Mouse (Mus musculus): Measurements from ENCODE around the gene Haspin. TPM values are rescaled to one million over a fixed set of nuclear protein-coding genes. Genes with fewer than 3 reads are reported as not detected.
A peak's percentile ranks its signal among the peaks of the same experiment; 100 is the strongest.

The Haspin gene
- total RNA-seq (2014; fragmentation: Nextera tagmentation) (10.9 and 14.4 TPM in 2 replicates), total RNA-seq (2017) (12.8 and 14.8 TPM in 2 replicates)

DNA sequence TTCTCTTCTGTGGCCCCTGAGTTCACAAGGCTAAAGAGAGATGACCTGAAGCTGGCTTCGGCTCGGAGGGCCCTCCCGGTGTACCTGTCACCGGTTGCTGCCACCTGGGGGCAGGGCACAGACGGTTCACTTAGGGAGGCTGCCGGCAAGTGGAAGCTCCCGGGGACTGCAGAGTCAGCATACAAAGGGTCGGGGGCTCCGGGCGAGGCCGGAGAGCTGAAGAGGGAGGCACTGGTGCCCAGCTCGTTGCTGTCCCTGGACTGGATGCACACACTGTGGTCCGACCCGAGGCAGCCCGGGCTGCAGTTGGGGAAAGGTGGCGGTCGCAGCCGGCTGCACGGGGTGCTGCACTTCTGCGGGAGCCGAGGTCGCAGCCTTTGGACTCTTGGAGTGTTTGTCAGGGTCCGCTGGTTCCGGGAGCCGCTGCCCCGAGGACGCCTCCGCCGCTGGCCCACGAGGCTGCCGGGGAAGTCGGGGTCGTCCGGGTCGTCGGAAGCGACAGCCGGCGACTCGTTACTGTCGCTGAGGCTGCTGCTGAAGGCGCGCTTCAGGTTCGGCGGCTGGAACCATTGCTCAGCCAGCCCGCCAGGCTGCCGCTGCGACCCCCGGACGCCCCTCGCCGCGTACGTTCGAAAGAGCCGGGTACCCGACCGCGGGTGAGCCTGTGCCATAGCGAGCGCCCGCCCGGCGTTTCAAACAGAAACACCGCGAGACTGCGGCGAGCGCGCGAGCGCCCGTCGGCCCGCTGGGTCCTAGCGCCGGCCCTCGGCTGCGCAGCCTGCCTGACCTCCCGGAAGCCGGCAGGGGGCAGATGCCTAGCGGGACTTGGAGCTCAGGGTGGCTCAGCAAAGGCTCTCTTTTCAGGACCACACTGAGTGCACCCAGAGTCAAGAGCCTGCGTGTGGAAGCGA lies at the start of gene Haspin:
Haspin (minus strand) TSS at position 704 of the 911 bp plus-strand sequence.
- peak; percentile 92 for ATAC-seq (replicated peaks; ENCODE audit: low FRiP score, low TSS enrichment, poor library complexity, severe bottlenecking)

DNA sequence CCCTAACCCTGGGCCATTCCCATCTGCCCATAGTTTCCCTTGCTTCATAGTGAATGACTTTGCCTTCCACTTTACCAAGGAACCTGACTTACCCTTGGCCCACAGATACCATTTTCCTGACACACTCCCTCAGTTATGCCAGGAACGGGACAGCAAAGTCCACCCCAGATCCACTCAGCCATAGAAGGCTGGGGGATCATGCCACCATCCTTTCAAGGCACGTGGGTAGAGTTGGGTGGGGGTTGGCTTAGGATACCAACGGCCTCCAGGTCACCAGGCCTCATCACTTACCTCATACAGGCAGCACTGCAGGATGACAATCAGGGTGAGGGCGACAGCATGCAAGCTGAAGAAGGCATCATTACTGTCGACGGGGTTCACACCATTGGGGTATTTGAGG lies 49.1 kb upstream of the Haspin start:
- no peak for ATAC-seq (replicated peaks; ENCODE audit: low FRiP score, low TSS enrichment, poor library complexity, severe bottlenecking)

DNA sequence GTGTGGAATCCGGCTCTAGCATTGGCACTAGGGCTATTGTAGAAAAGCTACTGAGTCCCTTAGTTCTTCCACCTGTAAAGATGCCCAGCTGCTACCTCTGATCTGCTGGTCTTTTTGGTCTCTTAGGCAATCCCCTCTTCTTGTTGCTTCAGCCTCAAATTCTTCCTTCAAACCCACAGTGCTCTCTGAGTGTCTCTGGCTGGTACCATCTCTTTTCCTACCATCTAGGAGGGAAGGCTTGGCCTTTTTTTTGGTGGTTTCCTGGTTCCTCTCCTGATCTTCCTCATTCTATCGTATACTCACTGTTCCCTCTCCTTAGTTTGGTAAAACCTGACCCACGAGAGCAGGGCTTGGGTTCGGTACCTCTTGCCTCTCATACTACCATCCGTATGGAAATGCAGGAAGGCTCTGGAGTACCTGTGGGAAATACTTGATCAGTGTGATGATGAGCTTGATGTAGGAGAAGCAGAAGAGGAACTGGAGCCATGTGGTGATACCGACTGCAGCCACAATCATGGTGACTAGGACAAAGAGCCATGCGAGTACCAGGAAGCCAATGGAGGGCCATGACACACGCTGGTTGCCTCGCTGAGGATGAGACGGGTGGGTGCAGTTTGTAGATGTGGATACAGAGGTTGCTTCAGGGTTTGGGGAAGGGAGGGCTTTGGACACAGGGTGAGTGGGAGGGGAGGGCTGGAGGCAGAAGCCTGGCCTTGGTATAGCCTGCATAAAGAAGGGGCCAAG lies 48.0 kb upstream of the Haspin start:
- ATAC-seq (replicated peaks; ENCODE audit: low FRiP score, low TSS enrichment, poor library complexity, severe bottlenecking), result no peak

DNA sequence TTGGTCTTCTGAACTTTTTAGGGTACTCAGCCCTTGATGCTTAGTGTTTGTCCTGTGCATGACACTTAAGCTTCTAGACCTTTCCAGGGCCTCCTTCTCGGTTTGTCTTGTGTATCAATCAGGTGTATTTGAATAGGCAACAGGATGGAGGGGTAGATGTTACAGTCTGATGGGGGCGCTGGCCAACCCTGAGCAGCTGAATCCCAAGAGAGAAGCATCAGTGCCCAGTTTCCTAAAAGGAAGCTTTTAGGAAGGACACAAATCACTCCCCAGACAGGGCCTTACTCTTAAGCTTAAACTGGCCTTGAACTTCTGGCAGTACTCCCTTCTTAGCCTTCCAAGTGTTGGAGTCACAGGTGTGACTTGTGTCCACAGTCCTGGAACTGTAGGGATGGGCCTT lies 39.8 kb upstream of the Haspin start:
- ATAC-seq (replicated peaks; ENCODE audit: low FRiP score, low TSS enrichment, poor library complexity, severe bottlenecking), result no peak

DNA sequence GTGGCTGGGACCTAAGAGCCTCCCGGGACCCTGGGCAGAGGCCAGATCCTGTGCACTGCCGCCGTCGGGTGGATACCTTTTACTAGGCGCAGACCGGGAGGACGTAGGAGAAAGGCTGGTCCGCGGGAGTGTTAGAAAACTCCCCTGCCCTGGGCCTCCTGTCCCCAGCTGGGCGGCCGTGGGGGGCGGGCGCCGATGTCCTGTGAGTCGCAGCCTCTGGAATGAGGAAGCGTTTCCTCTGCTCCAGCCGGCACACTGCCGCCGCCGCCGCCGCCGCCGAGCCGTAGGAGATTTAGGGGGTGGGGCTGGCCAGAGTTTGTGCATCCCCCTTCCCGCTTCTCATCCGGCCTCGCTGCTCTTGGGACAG lies 39.4 kb upstream of the Haspin start:
- ATAC-seq (replicated peaks; ENCODE audit: low FRiP score, low TSS enrichment, poor library complexity, severe bottlenecking), result peak; percentile 29

DNA sequence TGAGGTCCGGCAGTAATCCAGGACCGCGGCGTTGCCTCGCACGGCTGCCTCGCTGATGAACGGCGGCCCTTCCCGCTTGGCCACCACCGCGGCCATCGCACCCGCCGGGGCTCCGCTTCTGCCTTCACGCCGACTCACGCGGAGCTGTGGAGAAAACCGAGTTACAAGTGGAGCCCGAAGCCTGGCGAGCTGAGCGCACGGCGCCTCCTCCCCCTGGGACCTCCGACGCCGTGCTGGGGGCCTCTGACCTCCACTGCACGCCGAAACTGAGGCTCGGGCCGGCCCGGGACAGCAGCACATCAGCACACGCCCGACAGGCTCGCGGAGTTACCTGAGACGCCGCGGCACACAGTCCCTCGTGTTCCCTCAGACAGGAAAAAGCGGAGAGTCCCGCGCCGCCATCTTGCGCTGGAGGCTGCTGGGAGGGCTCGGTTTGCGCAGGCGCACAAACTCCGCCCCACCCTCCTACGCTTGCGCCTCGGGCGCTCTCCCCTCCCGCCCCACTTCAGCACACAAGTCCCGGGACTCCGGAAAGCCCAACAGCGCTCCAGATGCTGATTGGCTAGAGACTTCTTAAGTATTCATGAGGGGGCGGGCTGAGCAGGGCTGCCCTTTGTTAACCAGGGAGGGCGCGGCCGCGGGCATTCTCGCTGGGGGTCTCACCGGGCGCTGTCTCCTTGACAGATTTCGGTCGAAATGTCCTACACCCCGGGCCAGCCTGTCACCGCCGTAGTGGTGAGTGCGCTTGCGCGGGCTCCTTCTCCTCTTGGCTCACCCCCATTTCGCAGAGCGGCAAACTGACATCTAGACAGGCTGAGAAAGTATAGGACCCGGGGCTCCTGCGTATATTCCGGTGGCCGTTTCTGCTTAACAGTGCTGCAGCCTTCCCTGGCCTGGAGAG lies 38.8 kb upstream of the Haspin start, which contains the start of the genes Emc6 and Tax1bp3:
Emc6 (minus strand) TSS at position 430 of the 901 bp plus-strand sequence.
Tax1bp3 (plus strand) TSS at position 476 of the 901 bp plus-strand sequence.
- peak; percentile 97 for ATAC-seq (replicated peaks; ENCODE audit: low FRiP score, low TSS enrichment, poor library complexity, severe bottlenecking)

DNA sequence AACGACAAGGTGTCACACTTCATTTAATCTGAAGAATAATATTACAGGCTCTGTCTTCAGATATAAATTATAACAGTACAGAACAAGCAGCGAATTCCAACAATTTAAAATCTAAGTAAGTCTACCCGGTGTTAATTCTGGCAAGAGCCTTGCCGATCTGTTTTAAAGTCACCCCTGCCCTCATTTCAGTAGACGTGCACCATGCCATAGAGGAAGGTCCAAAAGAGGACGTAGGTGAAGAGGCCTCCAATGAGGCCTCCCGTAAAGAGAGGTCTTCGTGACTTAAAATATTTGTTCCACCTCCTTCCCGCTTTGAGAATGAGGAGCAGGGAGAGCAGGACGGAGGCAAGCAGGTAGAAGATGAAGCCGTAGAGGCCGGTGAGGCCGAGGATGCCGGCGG lies 38.1 kb upstream of the Haspin start:
- no peak for ATAC-seq (replicated peaks; ENCODE audit: low FRiP score, low TSS enrichment, poor library complexity, severe bottlenecking)

DNA sequence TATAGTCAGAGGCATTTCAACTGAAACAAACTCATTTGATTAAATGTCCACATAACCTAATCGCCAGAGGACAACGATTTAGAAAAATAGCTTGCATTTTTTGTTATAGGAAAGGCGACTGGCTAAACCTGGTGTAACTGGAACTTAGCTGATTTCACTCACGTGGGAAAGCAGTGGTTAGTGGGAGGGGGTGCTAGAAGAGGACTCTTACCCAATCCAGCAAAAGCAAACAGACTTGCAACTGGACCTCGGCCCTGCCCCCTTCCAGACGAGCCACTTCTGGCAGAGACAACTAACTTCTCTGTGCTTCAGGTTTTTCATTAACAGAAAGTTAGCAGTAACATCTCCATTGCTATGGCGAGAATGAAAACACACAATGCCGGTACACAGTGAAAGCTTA lies 37.5 kb upstream of the Haspin start:
- ATAC-seq (replicated peaks; ENCODE audit: low FRiP score, low TSS enrichment, poor library complexity, severe bottlenecking), result no peak

DNA sequence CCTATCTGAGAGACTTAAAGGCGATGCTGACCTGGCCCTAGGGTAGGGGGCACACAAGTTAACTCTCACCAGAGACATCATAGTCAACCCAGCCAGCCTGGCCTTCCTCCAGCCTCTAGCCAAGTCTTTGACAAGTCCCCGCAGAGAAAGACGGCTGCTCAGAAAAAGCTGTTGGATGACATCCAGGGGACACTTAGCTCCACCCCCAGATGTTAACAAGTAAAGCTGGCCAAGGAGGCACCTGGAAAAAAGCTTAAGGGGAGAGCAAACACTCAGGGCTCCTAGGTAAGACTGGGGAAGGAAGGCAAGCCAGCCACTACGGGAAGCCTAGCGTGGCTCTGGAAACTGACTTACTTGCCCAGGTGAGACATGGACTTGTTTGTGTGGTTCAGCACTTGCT lies 34.1 kb upstream of the Haspin start:
- no peak for ATAC-seq (replicated peaks; ENCODE audit: low FRiP score, low TSS enrichment, poor library complexity, severe bottlenecking)

DNA sequence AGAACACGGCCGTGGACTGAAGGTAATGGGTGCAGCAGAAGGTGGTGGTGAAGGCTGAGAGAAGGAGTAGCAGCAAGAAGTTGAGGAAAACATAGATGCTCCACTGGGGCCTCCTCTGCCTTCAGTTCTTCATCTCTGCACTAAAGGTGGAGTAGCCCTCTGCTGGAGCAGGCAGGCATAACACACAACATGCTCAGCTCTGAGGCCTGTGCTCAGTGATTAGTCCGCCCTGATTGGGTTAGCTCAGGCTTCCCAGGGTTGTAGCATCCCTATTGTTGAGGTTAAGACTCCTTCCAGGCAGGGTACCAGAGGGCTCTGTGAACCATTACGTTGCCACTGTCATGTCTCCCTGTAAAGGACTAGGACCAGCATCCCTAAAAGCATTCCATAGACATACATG lies 31.1 kb upstream of the Haspin start:
- peak; percentile 82 for ATAC-seq (replicated peaks; ENCODE audit: low FRiP score, low TSS enrichment, poor library complexity, severe bottlenecking)

DNA sequence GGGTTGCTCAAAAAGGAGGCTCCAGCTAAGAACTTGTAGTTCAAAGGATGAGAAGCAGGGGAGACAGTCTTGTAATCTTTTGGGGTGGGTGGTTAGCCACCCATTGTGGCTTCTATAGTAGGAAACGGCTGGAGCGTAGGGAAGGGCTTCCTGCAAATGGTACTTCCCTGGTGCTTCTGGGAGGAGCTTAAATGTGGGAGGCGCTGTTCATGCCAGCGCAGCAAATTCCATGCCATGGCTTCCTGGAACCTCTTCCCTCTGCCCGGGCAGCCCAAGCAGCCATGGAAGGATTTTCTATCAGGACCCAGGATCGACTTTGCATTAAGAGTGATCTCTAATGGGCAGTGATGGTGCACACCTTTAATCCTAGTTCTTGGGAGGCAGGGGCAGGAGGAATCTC lies 30.5 kb upstream of the Haspin start:
- ATAC-seq (replicated peaks; ENCODE audit: low FRiP score, low TSS enrichment, poor library complexity, severe bottlenecking), result no peak

DNA sequence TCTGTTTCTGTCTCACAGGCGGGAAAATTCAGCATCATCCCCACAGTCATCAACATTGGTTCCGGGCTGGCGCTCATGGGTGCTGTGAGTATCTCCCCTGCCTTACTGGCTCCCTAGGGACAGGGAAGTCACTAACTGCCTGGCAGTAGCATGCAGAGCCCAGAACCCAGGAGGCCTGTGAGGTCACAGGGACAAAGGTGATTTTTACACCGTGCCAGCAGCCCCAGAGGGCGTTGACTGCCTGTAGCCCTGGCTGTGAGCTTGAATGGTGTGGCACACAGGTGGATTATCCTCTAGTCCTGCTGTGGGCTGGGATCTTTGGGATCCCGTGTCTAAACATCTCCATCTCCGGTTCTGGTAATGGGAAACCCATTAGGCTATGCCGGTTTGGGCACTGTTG lies 30.0 kb upstream of the Haspin start:
- no peak for ATAC-seq (replicated peaks; ENCODE audit: low FRiP score, low TSS enrichment, poor library complexity, severe bottlenecking)

DNA sequence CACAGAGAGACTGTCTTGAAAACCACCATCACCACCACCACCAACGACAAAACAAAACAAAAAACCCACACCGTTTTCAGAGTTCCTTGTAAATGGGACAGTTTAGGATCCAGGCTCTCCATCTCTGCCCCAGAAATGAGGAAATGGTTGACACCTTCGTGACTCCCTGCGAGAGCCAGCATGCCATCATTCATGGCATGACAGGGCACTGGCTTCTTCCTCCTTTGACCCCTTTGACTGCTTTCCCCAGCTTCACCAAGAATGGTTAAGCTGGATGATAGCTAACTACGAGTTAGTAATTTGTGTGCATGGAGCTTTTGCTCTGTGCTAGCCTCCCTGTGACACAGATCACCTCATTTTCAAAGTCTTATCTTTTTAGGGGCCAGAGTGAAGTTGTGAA lies 24.2 kb upstream of the Haspin start:
- ATAC-seq (replicated peaks; ENCODE audit: low FRiP score, low TSS enrichment, poor library complexity, severe bottlenecking), result no peak

DNA sequence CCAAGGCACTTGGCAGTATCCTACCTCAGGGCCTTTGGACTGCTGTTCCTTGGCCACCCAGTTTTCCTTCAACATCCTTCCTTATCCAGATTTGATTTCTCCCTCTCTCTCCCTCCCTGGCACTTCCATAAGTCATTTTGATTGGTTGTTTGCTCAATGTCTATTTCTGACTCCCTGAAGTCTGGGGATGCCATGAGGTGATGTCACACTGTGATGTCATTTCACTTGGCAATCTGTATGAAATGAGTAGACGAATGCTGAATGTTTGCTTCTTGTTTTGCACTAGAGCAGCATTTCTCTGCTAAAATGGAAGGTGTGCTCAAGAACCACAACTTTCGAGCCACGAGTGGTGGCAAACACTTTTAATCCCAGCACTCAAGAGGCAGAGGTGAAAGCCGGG lies 23.5 kb upstream of the Haspin start:
- ATAC-seq (replicated peaks; ENCODE audit: low FRiP score, low TSS enrichment, poor library complexity, severe bottlenecking), result no peak

DNA sequence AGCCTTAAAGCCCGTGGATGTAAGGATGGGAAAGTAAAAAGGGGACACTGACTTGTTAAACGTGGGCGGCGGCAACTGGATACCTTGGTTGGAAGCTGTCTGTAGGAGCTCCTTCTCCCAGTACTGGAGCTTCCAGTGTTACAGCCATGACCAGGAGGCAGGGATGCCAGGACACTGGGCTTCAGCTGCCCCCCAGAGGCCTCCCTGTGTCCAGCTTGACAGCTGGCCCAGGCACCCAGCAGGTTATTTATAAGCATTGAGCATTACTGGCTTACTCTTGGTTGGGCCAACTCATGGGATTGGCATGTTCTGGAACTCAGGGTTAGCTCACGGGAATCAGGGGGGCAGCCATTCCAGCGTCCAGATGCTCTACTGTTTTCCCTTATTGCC lies 22.7 kb upstream of the Haspin start:
- no peak for ATAC-seq (replicated peaks; ENCODE audit: low FRiP score, low TSS enrichment, poor library complexity, severe bottlenecking)

DNA sequence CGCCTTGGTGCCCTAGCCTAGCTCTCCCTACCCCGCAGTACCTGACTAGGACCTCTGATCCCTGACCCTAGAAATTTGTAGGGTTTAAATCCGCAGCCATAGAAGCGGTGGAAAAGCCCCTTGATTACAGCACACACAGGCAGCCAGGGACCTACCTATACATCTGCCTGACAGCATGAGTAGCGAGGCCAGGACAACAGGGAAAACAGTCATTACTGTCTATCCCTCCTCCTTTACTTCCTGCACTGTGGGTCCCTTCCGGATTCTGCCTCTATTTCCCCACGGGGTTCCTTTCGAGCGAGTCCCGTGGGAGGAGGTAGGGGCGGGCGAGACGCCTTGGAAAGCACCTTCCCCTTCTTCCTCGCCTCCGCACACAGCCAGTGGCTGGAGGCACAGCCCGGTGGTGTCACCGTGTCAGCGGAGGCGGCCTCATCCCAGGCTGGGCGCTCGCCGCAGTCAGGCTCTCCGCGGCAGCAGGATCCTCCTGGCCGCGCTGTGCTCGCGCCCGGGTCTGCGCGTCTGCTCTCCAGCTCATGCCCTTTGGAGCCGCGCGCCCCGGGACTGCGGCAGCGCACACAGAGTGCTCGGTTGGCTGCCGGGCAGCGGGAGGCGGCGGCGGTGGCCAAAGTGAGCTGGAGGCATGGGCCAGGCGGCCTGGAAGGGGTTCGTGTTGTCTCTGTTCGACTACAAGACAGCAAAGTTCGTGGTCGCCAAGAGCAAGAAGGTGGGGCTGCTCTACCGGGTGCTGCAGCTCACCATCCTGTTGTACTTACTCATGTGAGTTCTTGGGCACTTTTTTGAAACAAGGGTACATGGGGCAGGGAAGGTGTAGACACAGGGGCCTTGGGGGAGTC lies 22.1 kb upstream of the Haspin start, which contains the start of gene P2rx5:
P2rx5 (plus strand) TSS at position 465 of the 854 bp plus-strand sequence.
- ATAC-seq (replicated peaks; ENCODE audit: low FRiP score, low TSS enrichment, poor library complexity, severe bottlenecking), result peak; percentile 54; the same call in 1 of the 2 replicates

DNA sequence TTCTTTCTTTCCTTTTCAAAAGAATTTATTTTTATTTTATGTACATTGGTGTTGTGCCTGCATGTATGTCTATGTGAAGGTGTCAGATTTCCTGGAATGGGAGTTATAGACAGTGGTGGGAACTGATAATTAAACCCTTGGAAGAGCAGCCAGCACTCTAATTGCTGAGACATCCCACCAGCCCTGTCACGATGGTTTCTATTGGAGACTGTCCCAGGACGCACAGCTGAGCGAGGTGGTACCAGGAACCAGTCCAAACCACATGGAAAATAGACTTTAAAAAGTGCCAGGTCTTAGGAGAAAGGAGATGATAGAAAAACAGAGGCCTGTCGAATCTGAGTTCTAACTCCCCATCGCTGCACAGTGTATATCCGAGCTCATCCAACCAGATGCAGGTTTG lies 17.0 kb upstream of the Haspin start:
- no peak for ATAC-seq (replicated peaks; ENCODE audit: low FRiP score, low TSS enrichment, poor library complexity, severe bottlenecking)

DNA sequence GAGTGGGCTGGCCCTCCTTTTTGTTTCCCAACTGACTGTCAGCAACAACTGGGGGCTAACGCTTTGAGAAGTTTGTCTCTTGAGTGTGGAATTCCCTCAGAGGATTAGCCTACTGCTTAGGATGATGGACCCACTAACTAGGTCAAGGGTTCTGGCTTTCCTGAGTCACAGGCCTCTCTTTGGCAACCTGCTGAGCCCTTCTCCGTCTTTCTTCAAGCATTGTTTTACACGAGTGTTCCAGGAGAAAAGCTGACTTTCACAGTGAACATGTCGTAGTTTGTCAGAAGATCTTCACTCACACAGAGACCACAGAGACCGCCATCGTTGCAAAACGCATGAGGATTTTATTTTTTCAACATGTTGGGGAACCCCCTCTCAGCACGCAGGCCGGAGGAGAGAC lies 10.1 kb upstream of the Haspin start:
- ATAC-seq (replicated peaks; ENCODE audit: low FRiP score, low TSS enrichment, poor library complexity, severe bottlenecking), result no peak

DNA sequence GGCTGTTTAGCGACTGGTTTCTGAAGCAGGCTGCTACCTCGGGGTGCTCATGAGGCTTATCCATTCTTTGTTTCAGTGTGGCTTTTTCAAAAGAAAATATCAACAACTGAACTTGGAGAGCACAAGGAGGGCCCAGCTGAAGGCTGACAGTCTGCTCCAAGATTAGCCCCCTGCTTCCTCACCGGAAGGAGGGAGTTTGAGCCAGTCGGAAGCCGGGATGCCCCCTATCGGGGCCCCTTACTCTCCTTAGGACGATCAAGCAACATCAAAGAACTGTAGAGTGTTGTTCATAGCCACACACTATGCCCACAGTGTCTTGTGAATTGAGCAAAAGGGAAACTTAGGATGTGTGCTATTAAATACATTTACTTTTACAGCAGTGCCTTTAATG lies 8.9 kb upstream of the Haspin start:
- no peak for ATAC-seq (replicated peaks; ENCODE audit: low FRiP score, low TSS enrichment, poor library complexity, severe bottlenecking)

Measured in megakaryocyte-erythroid progenitor cell, adult 5-6 weeks (primary cell).